Mouse (Mus musculus) MEL (cell line): ENCODE measurements around the gene Iqschfp. TPM values are rescaled to one million over a fixed set of nuclear protein-coding genes. Genes with fewer than 3 reads are reported as not detected.

Source experiments
- DNase-seq: peaks from one replicate; pipeline ENCODE4 v3.0.0; 2011; ENCODE audit warnings: low read depth, low spot score
- H3K27ac ChIP-seq: 2 replicates; pipeline ENCODE4 v1.5.1; 2012; ENCODE audit warnings: low read depth, mild to moderate bottlenecking, control low read depth, low read length, moderate library complexity; ENCODE audit not compliant: control insufficient read depth
- H3K27me3 ChIP-seq, 2 experiments: fragments of 150-350 bp in 1 of 2; sonication (generic) in 1 of 2; 2 replicates each; pipeline ENCODE4 v1.6.1; 2012; ENCODE audit warnings: low read length in 2 of 2, mild to moderate bottlenecking in 2 of 2, improper control_type of control experiment in 1 of 2, moderate library complexity in 1 of 2; ENCODE audit not compliant: insufficient read depth in 2 of 2, control insufficient read depth in 1 of 2
- H3K36me3 ChIP-seq, 2 experiments: 2 replicates each; pipeline ENCODE4 v1.6.1; 2012 to 2014; ENCODE audit warnings: low read length in 2 of 2, improper control_type of control experiment in 1 of 2, inconsistent platforms in 1 of 2, mild to moderate bottlenecking in 1 of 2; ENCODE audit not compliant: insufficient read depth in 2 of 2, control insufficient read depth in 1 of 2
- H3K4me1 ChIP-seq, 2 experiments: fragments of 150-350 bp in 1 of 2; sonication (generic) in 1 of 2; 2 replicates each; pipeline ENCODE4 v1.6.1; 2012; ENCODE audit warnings: low read length in 2 of 2, improper control_type of control experiment in 1 of 2, mild to moderate bottlenecking in 1 of 2; ENCODE audit not compliant: insufficient read depth in 2 of 2, control insufficient read depth in 1 of 2
- H3K4me3 ChIP-seq, 2 experiments: fragments of 150-350 bp in 1 of 2; sonication (generic) in 1 of 2; 2 replicates each; pipeline ENCODE4 v1.5.1; 2012; ENCODE audit warnings: low read depth in 2 of 2, low read length in 2 of 2, mild to moderate bottlenecking in 2 of 2, moderate library complexity in 2 of 2, control low read depth in 1 of 2, improper control_type of control experiment in 1 of 2; ENCODE audit not compliant: control insufficient read depth in 1 of 2, insufficient read depth in 1 of 2
- H3K79me2 ChIP-seq: 2 replicates; pipeline ENCODE4 v1.6.1; 2012; ENCODE audit warnings: mild to moderate bottlenecking, low read length, moderate library complexity; ENCODE audit not compliant: control insufficient read depth, poor library complexity, insufficient read depth
- H3K9ac ChIP-seq: 2 replicates; pipeline ENCODE4 v1.6.1; 2012; ENCODE audit warnings: low read depth, mild to moderate bottlenecking, control low read depth, low read length, moderate library complexity; ENCODE audit not compliant: control insufficient read depth, poor library complexity, severe bottlenecking
- H3K9me3 ChIP-seq: fragments of 150-350 bp; sonication (generic); replicated peaks from 2 replicates; pipeline ENCODE4 v1.6.1; 2012; ENCODE audit warnings: mild to moderate bottlenecking, low read length, improper control_type of control experiment, moderate library complexity; ENCODE audit not compliant: insufficient read depth
- BHLHE40 ChIP-seq: IDR thresholded peaks from 2 replicates; pipeline ENCODE4 v1.6.1; 2012; ENCODE audit warnings: low read depth, mild to moderate bottlenecking, inconsistent platforms, low read length, improper control_type of control experiment, borderline replicate concordance
- CHD1 ChIP-seq: IDR thresholded peaks from 2 replicates; pipeline ENCODE4 v1.6.1; 2012; ENCODE audit warnings: low read depth, mild to moderate bottlenecking, inconsistent platforms, low read length, improper control_type of control experiment
- CHD2 ChIP-seq: IDR thresholded peaks from 2 replicates; pipeline ENCODE4 v1.6.1; 2011; ENCODE audit warnings: low read length, improper control_type of control experiment
- ELF1 ChIP-seq: IDR thresholded peaks from 2 replicates; pipeline ENCODE4 v1.6.1; 2014; ENCODE audit warnings: low read depth, mild to moderate bottlenecking, inconsistent platforms, low read length, improper control_type of control experiment, moderate library complexity
- EP300 ChIP-seq, 2 experiments: IDR thresholded peaks; 2 replicates each; pipeline ENCODE4 v1.6.1; 2011; ENCODE audit warnings: improper control_type of control experiment in 2 of 2, low read length in 2 of 2, low read depth in 1 of 2, mild to moderate bottlenecking in 1 of 2
- ETS1 ChIP-seq: IDR thresholded peaks from 2 replicates; pipeline ENCODE4 v1.6.1; 2012; ENCODE audit warnings: low read depth, mild to moderate bottlenecking, inconsistent platforms, low read length, improper control_type of control experiment, moderate library complexity
- GATA1 ChIP-seq: IDR thresholded peaks from 2 replicates; pipeline ENCODE4 v1.6.1; 2011; ENCODE audit warnings: low read depth, low read length, improper control_type of control experiment
- HCFC1 ChIP-seq: IDR thresholded peaks from 2 replicates; pipeline ENCODE4 v1.6.1; 2012; ENCODE audit warnings: low read depth, mild to moderate bottlenecking, inconsistent platforms, low read length, improper control_type of control experiment, moderate library complexity
- MAX ChIP-seq: IDR thresholded peaks from 2 replicates; pipeline ENCODE4 v1.6.1; 2011; ENCODE audit warnings: low read length, improper control_type of control experiment
- MXI1 ChIP-seq: IDR thresholded peaks from 2 replicates; pipeline ENCODE4 v1.6.1; 2011; ENCODE audit warnings: mild to moderate bottlenecking, low read depth, low read length, improper control_type of control experiment
- MYB ChIP-seq: IDR thresholded peaks from 2 replicates; pipeline ENCODE4 v1.6.1; 2011; ENCODE audit warnings: mild to moderate bottlenecking, low read depth, low read length, improper control_type of control experiment
- MYC ChIP-seq: IDR thresholded peaks from 2 replicates; pipeline ENCODE4 v1.6.1; 2011; ENCODE audit warnings: low read depth, mild to moderate bottlenecking, low read length, improper control_type of control experiment, moderate library complexity
- NELFE ChIP-seq: IDR thresholded peaks from 2 replicates; pipeline ENCODE4 v1.6.1; 2011; ENCODE audit warnings: low read depth, low read length, improper control_type of control experiment
- SIN3A ChIP-seq: IDR thresholded peaks from 2 replicates; pipeline ENCODE4 v1.6.1; 2012; ENCODE audit warnings: low read length, improper control_type of control experiment, inconsistent platforms
- SMC3 ChIP-seq: IDR thresholded peaks from 2 replicates; pipeline ENCODE4 v1.6.1; 2011; ENCODE audit warnings: low read depth, low read length, improper control_type of control experiment
- TAL1 ChIP-seq: IDR thresholded peaks from 2 replicates; pipeline ENCODE4 v1.6.1; 2012; ENCODE audit warnings: mild to moderate bottlenecking, inconsistent platforms, low read length, moderate library complexity, mixed read lengths
- TBP ChIP-seq: IDR thresholded peaks from 2 replicates; pipeline ENCODE4 v1.8.0; 2011; ENCODE audit warnings: low read depth, low read length, improper control_type of control experiment
- TCF12 ChIP-seq: IDR thresholded peaks from 2 replicates; pipeline ENCODE4 v1.6.1; 2014; ENCODE audit warnings: low read depth, mild to moderate bottlenecking, inconsistent platforms, low read length, improper control_type of control experiment, moderate library complexity
- USF1 ChIP-seq: IDR thresholded peaks from 2 replicates; pipeline ENCODE4 v1.6.1; 2014; ENCODE audit warnings: low read depth, mild to moderate bottlenecking, inconsistent platforms, low read length, improper control_type of control experiment, moderate library complexity
- USF2 ChIP-seq, 2 experiments: IDR thresholded peaks; 2 replicates each; pipeline ENCODE4 v1.6.1; 2011 to 2012; ENCODE audit warnings: improper control_type of control experiment in 2 of 2, low read length in 2 of 2, borderline replicate concordance in 1 of 2, inconsistent platforms in 1 of 2, low read depth in 1 of 2, mild to moderate bottlenecking in 1 of 2; ENCODE audit not compliant: insufficient read depth in 1 of 2
- ZC3H11A ChIP-seq: IDR thresholded peaks from 2 replicates; pipeline ENCODE4 v1.6.1; 2012; ENCODE audit warnings: low read depth, mild to moderate bottlenecking, inconsistent platforms, low read length, improper control_type of control experiment
- ZKSCAN1 ChIP-seq: IDR thresholded peaks from 2 replicates; pipeline ENCODE4 v1.6.1; 2012; ENCODE audit warnings: low read depth, mild to moderate bottlenecking, inconsistent platforms, low read length, improper control_type of control experiment, moderate library complexity
- ZMIZ1 ChIP-seq: IDR thresholded peaks from 2 replicates; pipeline ENCODE4 v1.6.1; 2012; ENCODE audit warnings: low read depth, mild to moderate bottlenecking, inconsistent platforms, low read length, improper control_type of control experiment, moderate library complexity
- ZNF384 ChIP-seq: IDR thresholded peaks from 2 replicates; pipeline ENCODE4 v1.6.1; 2012; ENCODE audit warnings: low read depth, mild to moderate bottlenecking, inconsistent platforms, low read length, improper control_type of control experiment
- polyA plus RNA-seq, 2 experiments: library from polyadenylated mRNA; stranded (reverse) in 1 of 2; unstranded in 1 of 2; fragments of >175 nt in 1 of 2; fragments of >200 nt in 1 of 2; gene quantifications; 2 replicates each; pipeline versions ENCODE4 v1.2.1 to v1.2.4; 2012; ENCODE audit warnings: low replicate concordance in 2 of 2, low read depth in 1 of 2; ENCODE audit not compliant: insufficient read length in 2 of 2, insufficient read depth in 1 of 2, missing spikeins in 1 of 2
- total RNA-seq: library from RNA; depleted of rRNA; stranded (reverse); fragments of 300-350 nt; gene quantifications from 2 replicates; pipeline ENCODE4 v1.2.3, GENCODE M21; 2012

The Iqschfp gene
- total and polyA plus RNA-seq, 3 experiments: not detected

GRCm38 (mm10) chr3:68372925-68373324, 480.9 kb downstream of the Iqschfp start:
- no peaks in the 10 kb centered on the region; a peak in 1 of 4 replicates for H3K27me3 ChIP-seq
- DNase-seq: no peak
- no peak for TF ChIP-seq SIN3A
- no peak for TF ChIP-seq MAX
- TF ChIP-seq USF2 (IDR thresholded peaks at IDR 0.05; ENCODE audit: borderline replicate concordance in 1 of 2, insufficient read depth in 1 of 2, low read depth in 1 of 2, low read length in 2 of 2): no peak
- no peak for TF ChIP-seq ZKSCAN1
- no peak for TF ChIP-seq MXI1
- TF ChIP-seq TCF12: no peak
- no peak for TF ChIP-seq ZNF384
- TF ChIP-seq BHLHE40: no peak
- TF ChIP-seq GATA1: no peak
- TF ChIP-seq HCFC1: no peak
- TF ChIP-seq TBP: no peak
- TF ChIP-seq TAL1: no peak
- no peak for TF ChIP-seq ZC3H11A
- TF ChIP-seq EP300 (IDR thresholded peaks at IDR 0.05; ENCODE audit: low read depth in 1 of 2, low read length in 2 of 2): no peak
- no peak for TF ChIP-seq USF1
- TF ChIP-seq SMC3: no peak
- TF ChIP-seq ELF1: no peak
- TF ChIP-seq NELFE: no peak
- no peak for TF ChIP-seq CHD1
- no peak for TF ChIP-seq CHD2
- H3K36me3 ChIP-seq: no peaks in the 10 kb centered on the region
- no peaks in the 10 kb centered on the region for H3K9me3 ChIP-seq
- no peak overlapping the region for H3K27ac ChIP-seq
- H3K9ac ChIP-seq: no peak overlapping the region
- H3K4me1 ChIP-seq: 0 out of 4 replicates have a peak, but pooled peaks cover 0 to 2% of the 10 kb centered on the region in 2 experiments
- no peaks in the 10 kb centered on the region for H3K79me2 ChIP-seq
- H3K4me3 ChIP-seq: no peak overlapping the region

GRCm38 (mm10) chr3:68375100-68375508, 483.1 kb downstream of the Iqschfp start:
- Histone ChIP-seq H3K36me3 (no peaks in the 10 kb centered on the region), H3K4me1 (0 out of 4 replicates have a peak, but pooled peaks cover 0 to 2% of the 10 kb centered on the region in 2 experiments), H3K27me3 (no peaks in the 10 kb centered on the region; a peak in 1 of 4 replicates), H3K4me3 (no peak overlapping the region), H3K9me3 (no peaks in the 10 kb centered on the region), H3K9ac (no peak overlapping the region), H3K79me2 (no peaks in the 10 kb centered on the region), H3K27ac (no peak overlapping the region)
- DNase-seq: no peak
- no peak for TF ChIP-seq TAL1
- no peak for TF ChIP-seq NELFE
- TF ChIP-seq TBP: no peak
- TF ChIP-seq USF2 (IDR thresholded peaks at IDR 0.05; ENCODE audit: borderline replicate concordance in 1 of 2, insufficient read depth in 1 of 2, low read depth in 1 of 2, low read length in 2 of 2): no peak
- TF ChIP-seq HCFC1: no peak
- TF ChIP-seq GATA1: no peak
- TF ChIP-seq MYB: no peak
- no peak for TF ChIP-seq EP300 (IDR thresholded peaks at IDR 0.05; ENCODE audit: low read depth in 1 of 2, low read length in 2 of 2)
- TF ChIP-seq SMC3: no peak
- TF ChIP-seq TCF12: no peak
- TF ChIP-seq MAX: no peak
- TF ChIP-seq ZMIZ1: no peak
- TF ChIP-seq ETS1: no peak
- no peak for TF ChIP-seq ELF1
- no peak for TF ChIP-seq MYC
- no peak for TF ChIP-seq CHD1
- TF ChIP-seq MXI1: no peak
- no peak for TF ChIP-seq USF1
